Mouse (Mus musculus): ENCODE data around the gene Atxn1. TPM values are rescaled to one million over a fixed set of nuclear protein-coding genes. Genes with fewer than 3 reads are reported as not detected.
A peak's percentile ranks its signal among the peaks of the same experiment; 100 is the strongest.

The Atxn1 gene
- polyA plus RNA-seq, 1 experiment from 2014 or later, result 4.6 TPM

- ATAC-seq (ENCODE audit: insufficient number of reproducible peaks, insufficient read depth, low FRiP score, low TSS enrichment), result no peak
- H3K36me3 ChIP-seq, result no peaks in the 10 kb centered on the region
- no peak overlapping the region for H3K9ac ChIP-seq
- WGBS, result 84% methylated on average over 6 of the region's 6 CpGs
- H3K4me1 ChIP-seq, result no peaks in the 10 kb centered on the region
- no peak overlapping the region for H3K4me2 ChIP-seq (replicated peaks)
- H3K9me3 ChIP-seq, result peaks cover 3% of the 10 kb centered on the region; the same call in 1 of the 2 replicates
- H3K4me3 ChIP-seq, result no peak overlapping the region
- H3K27me3 ChIP-seq, result no peaks in the 10 kb centered on the region
- no peak overlapping the region for H3K27ac ChIP-seq
These were observed 361.2 kb downstream of the Atxn1 start for GRCm38 (mm10) chr13:45603636-45604035.

DNA sequence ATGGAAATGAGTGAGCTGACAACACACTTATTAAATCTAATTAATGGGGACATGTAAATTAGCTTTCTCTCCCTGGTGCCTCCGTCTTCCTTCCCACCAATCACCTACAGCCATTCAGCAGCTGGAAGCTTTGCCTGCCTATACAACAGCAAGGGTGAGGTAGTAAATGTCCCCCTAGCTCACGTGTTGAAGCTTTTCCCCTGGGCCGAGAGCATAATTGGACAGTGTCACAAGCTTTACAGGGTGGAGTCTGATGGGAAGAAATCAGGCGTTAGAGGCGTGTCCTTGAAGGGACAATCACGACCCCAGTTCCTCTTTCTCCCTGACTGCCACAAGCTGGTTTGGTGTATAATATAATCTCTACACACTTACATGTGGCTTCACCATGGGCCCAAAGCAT lies 364.4 kb downstream of the Atxn1 start:
- H3K9me3 ChIP-seq, result no peaks in the 10 kb centered on the region
- no peak for ATAC-seq (ENCODE audit: insufficient number of reproducible peaks, insufficient read depth, low FRiP score, low TSS enrichment)
- H3K9ac ChIP-seq, result no peak overlapping the region
- 63% methylated on average over 6 of the region's 6 CpGs for WGBS
- H3K4me1 ChIP-seq, result no peaks in the 10 kb centered on the region
- no peak overlapping the region for H3K27ac ChIP-seq
- H3K27me3 ChIP-seq, result no peaks in the 10 kb centered on the region
- H3K4me2 ChIP-seq (replicated peaks), result no peak overlapping the region
- H3K4me3 ChIP-seq, result no peak overlapping the region
- H3K36me3 ChIP-seq, result no peaks in the 10 kb centered on the region

GRCm38 (mm10) chr13:45599831-45600230 lies 365.0 kb downstream of the Atxn1 start:
- WGBS, result 85% methylated on average over 2 of the region's 2 CpGs

DNA sequence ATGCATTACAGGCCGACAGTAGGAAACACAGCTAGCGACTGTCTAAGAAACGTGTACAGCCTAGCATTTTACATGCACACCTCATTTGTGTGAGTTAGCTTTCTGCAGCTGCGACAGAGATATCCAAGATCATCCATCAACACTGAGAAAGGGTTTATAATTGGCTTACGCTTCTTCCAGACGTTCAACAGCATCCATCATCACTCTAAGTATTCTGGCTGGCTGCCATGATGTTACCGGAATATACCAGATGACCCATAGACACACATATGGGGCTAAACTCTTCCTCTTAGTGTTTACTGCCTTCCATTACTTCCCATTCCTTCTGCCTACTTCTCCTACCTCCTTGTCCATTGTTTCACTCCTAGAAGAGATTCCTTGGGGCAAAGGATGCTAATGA lies 369.4 kb downstream of the Atxn1 start:
- no peaks in the 10 kb centered on the region for H3K27me3 ChIP-seq
- no peak overlapping the region for H3K27ac ChIP-seq
- no peak for ATAC-seq (ENCODE audit: insufficient number of reproducible peaks, insufficient read depth, low FRiP score, low TSS enrichment)

More at GRCm38 (mm10) chr13:45599831-45600230, 365.0 kb downstream of the Atxn1 start:
- ATAC-seq (ENCODE audit: insufficient number of reproducible peaks, insufficient read depth, low FRiP score, low TSS enrichment), result no peak
- H3K4me3 ChIP-seq, result no peak overlapping the region
- no peaks in the 10 kb centered on the region for H3K36me3 ChIP-seq
- no peak overlapping the region for H3K27ac ChIP-seq
- H3K27me3 ChIP-seq, result no peaks in the 10 kb centered on the region
- H3K4me2 ChIP-seq (replicated peaks), result no peak overlapping the region
- no peak overlapping the region for H3K9ac ChIP-seq
- no peaks in the 10 kb centered on the region for H3K4me1 ChIP-seq
- no peaks in the 10 kb centered on the region for H3K9me3 ChIP-seq

DNA sequence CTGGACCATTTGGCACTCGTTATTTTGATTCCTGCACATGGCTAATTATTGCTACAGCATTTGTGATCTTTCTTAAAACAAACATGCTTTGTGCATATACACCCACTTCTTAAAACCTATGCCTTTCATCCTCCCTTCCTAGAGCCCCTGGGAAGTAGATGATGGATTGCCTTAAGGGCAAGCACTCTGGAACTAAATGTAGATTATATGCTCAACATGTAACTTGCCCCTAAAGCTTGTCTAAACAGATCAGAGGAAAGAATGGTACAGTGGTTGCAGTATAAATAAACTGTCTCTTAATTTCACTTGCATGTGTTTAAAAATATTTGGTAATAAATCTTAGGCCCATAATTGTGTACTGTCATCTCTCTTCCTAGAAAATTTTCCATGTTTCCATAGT lies 370.9 kb downstream of the Atxn1 start:
- H3K9me3 ChIP-seq, result no peaks in the 10 kb centered on the region
- H3K4me1 ChIP-seq, result no peaks in the 10 kb centered on the region
- no peak for ATAC-seq (ENCODE audit: insufficient number of reproducible peaks, insufficient read depth, low FRiP score, low TSS enrichment)
- no peak overlapping the region for H3K4me2 ChIP-seq (replicated peaks)
- H3K36me3 ChIP-seq, result no peaks in the 10 kb centered on the region
- H3K9ac ChIP-seq, result no peak overlapping the region
- 65% methylated on average over 1 of the region's 1 CpGs for WGBS
- H3K4me3 ChIP-seq, result no peak overlapping the region
- H3K27ac ChIP-seq, result no peak overlapping the region
- no peaks in the 10 kb centered on the region for H3K27me3 ChIP-seq

More for the DNA sequence above, 369.4 kb downstream of the Atxn1 start:
- Histone ChIP-seq H3K4me1 (no peaks in the 10 kb centered on the region), H3K36me3 (no peaks in the 10 kb centered on the region), H3K4me2 (replicated peaks) (no peak overlapping the region), H3K4me3 (no peak overlapping the region), H3K9me3 (no peaks in the 10 kb centered on the region), H3K9ac (no peak overlapping the region)
- WGBS, result 79% methylated on average over 7 of the region's 7 CpGs

DNA sequence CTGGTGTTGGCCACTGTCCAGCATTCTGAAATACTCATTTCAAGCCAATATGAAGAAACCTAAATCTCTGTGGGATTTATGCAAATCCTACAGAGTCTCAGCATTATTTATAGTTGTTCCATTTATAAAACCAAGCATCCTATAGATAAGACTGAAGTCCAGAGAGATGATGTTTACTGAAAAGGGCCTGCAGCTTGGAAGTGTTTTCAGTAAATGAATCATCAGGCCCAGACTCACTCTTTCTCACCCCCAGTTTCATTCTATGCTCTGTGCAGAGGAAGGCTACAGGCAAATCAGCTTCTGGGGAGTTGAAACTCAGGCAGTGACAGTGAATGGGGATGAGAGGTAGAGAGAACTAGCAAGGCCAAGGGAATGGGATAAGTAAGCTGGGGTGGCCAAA lies 373.9 kb downstream of the Atxn1 start:
- H3K4me3 ChIP-seq, result no peak overlapping the region

DNA sequence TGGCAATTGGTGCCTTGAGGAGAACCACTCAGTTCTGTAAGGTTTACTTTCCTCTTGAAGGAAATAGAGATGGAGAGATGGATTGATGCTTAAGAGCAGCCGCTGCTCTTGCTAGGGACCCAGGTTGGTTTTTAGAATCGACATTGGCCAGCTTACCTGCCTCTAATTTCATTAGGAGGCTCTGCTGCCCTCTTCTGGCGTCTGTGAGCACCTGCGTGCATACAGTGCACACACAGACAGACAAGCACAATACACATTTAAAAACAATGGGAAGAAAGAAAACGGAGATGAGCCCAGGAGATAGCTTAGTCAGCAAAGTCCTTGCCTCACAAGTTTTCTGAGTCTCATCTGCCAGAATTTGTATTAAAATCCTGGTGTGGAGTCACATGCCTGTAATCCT lies 381.7 kb downstream of the Atxn1 start:
- 82% methylated on average over 5 of the region's 5 CpGs for WGBS
- Histone ChIP-seq H3K4me1 (no peaks in the 10 kb centered on the region), H3K27ac (no peak overlapping the region), H3K27me3 (no peaks in the 10 kb centered on the region), H3K4me3 (no peak overlapping the region), H3K4me2 (replicated peaks) (no peak overlapping the region), H3K36me3 (no peaks in the 10 kb centered on the region), H3K9ac (no peak overlapping the region), H3K9me3 (no peaks in the 10 kb centered on the region)
- ATAC-seq (ENCODE audit: insufficient number of reproducible peaks, insufficient read depth, low FRiP score, low TSS enrichment), result no peak

More for the DNA sequence above, 373.9 kb downstream of the Atxn1 start:
- Histone ChIP-seq H3K9me3 (no peaks in the 10 kb centered on the region), H3K4me1 (no peaks in the 10 kb centered on the region), H3K27me3 (no peaks in the 10 kb centered on the region), H3K36me3 (no peaks in the 10 kb centered on the region), H3K9ac (no peak overlapping the region), H3K4me2 (replicated peaks) (no peak overlapping the region), H3K27ac (no peak overlapping the region)
- no peak for ATAC-seq (ENCODE audit: insufficient number of reproducible peaks, insufficient read depth, low FRiP score, low TSS enrichment)

GRCm38 (mm10) chr13:45582294-45582693 lies 382.5 kb downstream of the Atxn1 start:
- Histone ChIP-seq H3K4me2 (replicated peaks) (no peak overlapping the region), H3K4me1 (no peaks in the 10 kb centered on the region), H3K4me3 (no peak overlapping the region), H3K9me3 (no peaks in the 10 kb centered on the region), H3K36me3 (no peaks in the 10 kb centered on the region), H3K27ac (0 out of 2 replicates have a peak overlapping the region, but pooled peaks have one; percentile 18), H3K27me3 (no peaks in the 10 kb centered on the region), H3K9ac (no peak overlapping the region)
- WGBS, result 39% methylated on average over 12 of the region's 12 CpGs
- ATAC-seq (ENCODE audit: insufficient number of reproducible peaks, insufficient read depth, low FRiP score, low TSS enrichment), result no peak

DNA sequence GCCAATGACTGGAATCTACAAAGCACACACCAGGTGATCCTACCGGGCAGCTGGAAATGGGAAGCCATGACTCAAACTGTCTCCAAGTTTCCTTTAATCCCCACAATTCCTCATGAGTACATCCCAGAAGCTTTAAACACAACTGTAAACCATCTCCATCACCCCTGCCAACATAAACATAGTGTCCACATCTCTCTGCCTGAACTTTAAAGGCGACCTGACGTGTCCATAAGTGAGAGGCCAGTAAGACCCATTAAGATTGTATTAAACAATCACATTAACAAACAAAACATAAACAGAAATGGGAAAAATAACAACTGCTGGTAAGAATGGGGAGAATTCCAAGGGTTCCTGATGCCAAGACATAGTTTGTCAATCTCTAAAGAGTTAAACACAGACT lies 385.1 kb downstream of the Atxn1 start:
- H3K36me3 ChIP-seq, result no peaks in the 10 kb centered on the region

GRCm38 (mm10) chr13:45577784-45578183 lies 387.0 kb downstream of the Atxn1 start:
- WGBS, result 46% methylated on average over 2 of the region's 2 CpGs
- no peak overlapping the region for H3K27ac ChIP-seq

More for the DNA sequence above, 385.1 kb downstream of the Atxn1 start:
- Histone ChIP-seq H3K4me1 (peaks cover 6% of the 10 kb centered on the region; the same call in 1 of the 2 replicates), H3K9me3 (no peaks in the 10 kb centered on the region), H3K27me3 (no peaks in the 10 kb centered on the region), H3K4me2 (replicated peaks) (no peak overlapping the region), H3K9ac (no peak overlapping the region), H3K4me3 (no peak overlapping the region), H3K27ac (no peak overlapping the region)
- no peak for ATAC-seq (ENCODE audit: insufficient number of reproducible peaks, insufficient read depth, low FRiP score, low TSS enrichment)
- 84% methylated on average over 3 of the region's 3 CpGs for WGBS

GRCm38 (mm10) chr13:45577366-45577765 lies 387.4 kb downstream of the Atxn1 start:
- WGBS, result 79% methylated on average over 5 of the region's 5 CpGs
- Histone ChIP-seq H3K4me1 (peaks cover 6% of the 10 kb centered on the region; the same call in 1 of the 2 replicates), H3K4me2 (replicated peaks) (no peak overlapping the region), H3K27ac (no peak overlapping the region), H3K27me3 (no peaks in the 10 kb centered on the region), H3K36me3 (no peaks in the 10 kb centered on the region), H3K4me3 (no peak overlapping the region), H3K9ac (no peak overlapping the region), H3K9me3 (no peaks in the 10 kb centered on the region)
- no peak for ATAC-seq (ENCODE audit: insufficient number of reproducible peaks, insufficient read depth, low FRiP score, low TSS enrichment)

More at GRCm38 (mm10) chr13:45577784-45578183, 387.0 kb downstream of the Atxn1 start:
- H3K9ac ChIP-seq, result no peak overlapping the region
- no peaks in the 10 kb centered on the region for H3K27me3 ChIP-seq
- H3K9me3 ChIP-seq, result no peaks in the 10 kb centered on the region
- no peak for ATAC-seq (ENCODE audit: insufficient number of reproducible peaks, insufficient read depth, low FRiP score, low TSS enrichment)
- no peak overlapping the region for H3K4me3 ChIP-seq
- H3K36me3 ChIP-seq, result no peaks in the 10 kb centered on the region
- no peak overlapping the region for H3K4me2 ChIP-seq (replicated peaks)
- peaks cover 6% of the 10 kb centered on the region; the same call in 1 of the 2 replicates for H3K4me1 ChIP-seq

- peaks cover 10% of the 10 kb centered on the region; the same call in 1 of the 2 replicates for H3K4me1 ChIP-seq
- no peaks in the 10 kb centered on the region for H3K36me3 ChIP-seq
- no peak overlapping the region for H3K27ac ChIP-seq
- no peaks in the 10 kb centered on the region for H3K9me3 ChIP-seq
- 60% methylated on average over 4 of the region's 4 CpGs for WGBS
- no peak overlapping the region for H3K9ac ChIP-seq
- ATAC-seq (ENCODE audit: insufficient number of reproducible peaks, insufficient read depth, low FRiP score, low TSS enrichment), result no peak
- no peak overlapping the region for H3K4me2 ChIP-seq (replicated peaks)
- no peak overlapping the region for H3K4me3 ChIP-seq
- H3K27me3 ChIP-seq, result no peaks in the 10 kb centered on the region
These were observed 388.6 kb downstream of the Atxn1 start for GRCm38 (mm10) chr13:45576185-45576584.

DNA sequence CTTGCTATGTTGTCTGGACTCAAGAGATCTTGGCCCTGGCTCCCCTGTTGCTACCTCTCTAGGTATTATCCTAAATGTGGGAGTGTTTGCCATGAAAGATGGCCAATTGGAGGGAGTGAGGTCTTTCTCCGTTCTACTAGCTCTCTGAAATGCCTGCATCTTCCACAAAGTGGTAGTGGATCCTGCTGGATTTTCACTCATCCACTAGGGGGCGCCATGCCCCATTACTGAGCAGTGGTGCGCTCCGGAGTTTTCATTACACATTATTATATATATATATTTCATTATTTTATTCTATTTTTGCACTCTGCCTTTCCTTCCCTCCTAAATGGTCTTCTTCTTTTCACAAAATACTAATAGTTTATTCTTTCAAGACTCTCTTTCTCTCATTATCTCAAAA lies 392.0 kb downstream of the Atxn1 start:
- H3K36me3 ChIP-seq, result no peaks in the 10 kb centered on the region
- no peak for ATAC-seq (ENCODE audit: insufficient number of reproducible peaks, insufficient read depth, low FRiP score, low TSS enrichment)
- peaks cover 10% of the 10 kb centered on the region; the same call in 1 of the 2 replicates for H3K4me1 ChIP-seq
- no peak overlapping the region for H3K9ac ChIP-seq
- no peaks in the 10 kb centered on the region for H3K9me3 ChIP-seq
- no peak overlapping the region for H3K27ac ChIP-seq
- H3K27me3 ChIP-seq, result no peaks in the 10 kb centered on the region
- 44% methylated on average over 4 of the region's 4 CpGs for WGBS
- H3K4me3 ChIP-seq, result no peak overlapping the region
- no peak overlapping the region for H3K4me2 ChIP-seq (replicated peaks)

All from embryonic facial prominence, embryonic 12.5 days (tissue).